Mouse (Mus musculus): ENCODE data around the gene Dysf.

The Dysf gene

DNA sequence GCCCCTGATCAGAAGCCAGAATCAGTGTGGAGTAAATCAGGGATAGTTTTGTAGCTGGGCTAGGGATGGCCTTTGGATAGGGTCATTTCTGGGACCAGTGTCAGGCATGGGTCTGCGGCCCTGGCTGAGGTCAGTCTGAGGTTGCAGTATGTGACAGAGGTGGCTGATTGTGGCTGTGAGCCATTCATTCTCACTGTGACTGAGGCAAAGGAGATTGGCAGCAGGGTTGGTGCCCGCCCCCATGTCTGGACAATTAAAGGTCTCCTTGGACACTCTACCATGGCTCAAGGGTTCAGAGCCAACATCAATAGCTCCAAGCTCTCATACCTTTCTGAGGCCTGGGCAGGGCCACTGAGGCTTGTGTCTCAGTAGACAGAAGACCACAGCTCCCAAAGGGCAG is 227.0 kb downstream of the Dysf start:
- no peak for DNase-seq

DNA sequence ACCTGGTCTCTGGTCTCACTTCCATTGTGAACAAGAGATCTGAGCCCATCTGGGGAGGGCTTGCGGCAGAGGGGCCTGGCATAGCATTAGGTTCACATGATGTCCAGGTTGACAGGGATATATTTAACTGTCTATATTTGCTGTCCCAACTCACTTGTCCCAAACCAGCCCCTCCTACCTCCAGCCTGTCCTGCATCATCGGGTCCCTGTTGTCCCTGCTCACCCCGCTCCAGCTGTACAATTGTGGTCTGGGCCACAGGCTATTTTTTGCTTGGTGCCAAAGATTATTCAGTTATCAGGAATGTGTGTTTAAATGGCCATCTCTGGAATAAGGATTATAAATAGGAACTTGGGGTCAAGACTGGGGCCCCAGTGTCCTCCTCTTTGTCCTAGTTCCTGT is 235.0 kb downstream of the Dysf start:
- no peak for DNase-seq

DNA sequence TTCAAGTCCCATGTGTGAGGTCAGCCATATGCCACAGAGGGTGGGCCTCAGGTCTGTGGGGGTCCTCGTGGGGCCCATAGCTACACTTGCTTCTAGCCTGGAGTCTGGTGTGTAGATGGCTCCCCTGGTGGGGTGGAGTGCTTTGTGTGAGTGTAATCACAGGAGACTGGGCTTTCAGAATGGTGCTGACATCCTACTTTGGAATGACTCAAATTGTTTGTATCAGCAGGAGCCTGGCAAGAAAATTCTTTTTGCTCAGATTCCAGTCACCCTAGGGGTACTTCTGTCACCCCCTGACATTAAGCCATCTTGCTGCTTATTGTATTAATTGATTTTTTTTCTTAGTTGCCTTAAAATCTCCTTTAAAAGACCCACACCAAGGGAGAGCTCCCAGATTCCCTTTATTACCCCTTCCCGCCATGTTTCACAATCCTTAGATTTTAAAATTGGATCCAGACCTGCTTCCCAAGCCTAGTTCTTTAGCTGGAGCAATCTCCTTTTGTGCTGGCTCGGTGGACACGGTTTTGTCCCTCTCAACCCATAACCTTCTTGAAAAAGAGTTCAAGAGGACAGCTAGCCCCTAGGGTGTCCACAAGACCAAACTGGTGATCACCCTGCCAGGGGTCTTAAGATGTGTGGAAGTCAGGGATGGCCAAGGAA is 237.8 kb downstream of the Dysf start:
- no peak for DNase-seq

DNA sequence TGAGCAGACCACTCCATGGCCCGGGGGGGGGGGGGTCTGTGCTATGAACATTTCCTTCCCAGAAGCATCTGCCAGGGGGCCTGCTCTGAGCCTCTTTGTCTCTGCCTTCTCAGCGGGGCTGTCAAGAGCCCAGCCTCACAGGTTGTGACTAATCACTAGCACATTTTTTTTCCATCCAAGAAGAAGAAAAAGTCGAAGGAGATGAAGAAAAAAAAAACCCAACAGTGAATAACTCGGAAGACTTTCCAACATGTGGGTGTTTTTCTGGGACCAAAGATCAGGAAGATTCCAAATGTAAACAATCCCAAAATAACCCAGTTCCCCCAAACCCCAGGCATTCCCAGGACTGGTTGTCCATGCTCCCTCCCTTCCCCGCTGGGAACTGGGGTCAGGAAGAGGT is 238.6 kb downstream of the Dysf start:
- no peak for DNase-seq
